Mouse (Mus musculus): ENCODE measurements at regions not wholly inside any gene's neighbourhood (a gene's known extent, or its start where the extent isn't known, plus 50 kb on each side); places are given as distances from the start of the nearest gene placed in this dataset.

- no peak for DNase-seq
Observed at GRCm38 (mm10) chr13:83731481-83732006, 227.7 kb downstream of the Mef2c start.

- no peak for DNase-seq
Observed at GRCm38 (mm10) chr13:83732283-83733121, 228.7 kb downstream of the Mef2c start.

GRCm38 (mm10) chr13:83733231-83733990 is 229.6 kb downstream of the Mef2c start:
- DNase-seq, result no peak

GRCm38 (mm10) chr13:83733991-83734610 is 230.3 kb downstream of the Mef2c start:
- DNase-seq, result no peak

- no peak for DNase-seq
Observed at GRCm38 (mm10) chr13:83734656-83735055, 230.8 kb downstream of the Mef2c start.

- DNase-seq, result no peak
Observed at GRCm38 (mm10) chr13:83735101-83735500, 231.3 kb downstream of the Mef2c start.

GRCm38 (mm10) chr13:83735631-83736475 is 232.0 kb downstream of the Mef2c start:
- DNase-seq, result no peak

- DNase-seq, result no peak
Observed at GRCm38 (mm10) chr13:83737031-83737825, 233.4 kb downstream of the Mef2c start.

GRCm38 (mm10) chr13:83737826-83738527 is 234.1 kb downstream of the Mef2c start:
- no peak for DNase-seq

GRCm38 (mm10) chr13:83738528-83738981 is 234.7 kb downstream of the Mef2c start:
- DNase-seq, result no peak

- DNase-seq, result no peak
Observed at GRCm38 (mm10) chr13:83739131-83739530, 235.3 kb downstream of the Mef2c start.

GRCm38 (mm10) chr13:83739541-83740061 is 235.8 kb downstream of the Mef2c start:
- DNase-seq, result no peak

- no peak for DNase-seq
Observed at GRCm38 (mm10) chr13:83740101-83740500, 236.3 kb downstream of the Mef2c start.

GRCm38 (mm10) chr13:83740771-83741170 is 236.9 kb downstream of the Mef2c start:
- DNase-seq, result no peak

GRCm38 (mm10) chr13:83741591-83742021 is 237.8 kb downstream of the Mef2c start:
- DNase-seq, result no peak

GRCm38 (mm10) chr13:83742102-83742501 is 238.3 kb downstream of the Mef2c start:
- DNase-seq, result no peak

- no peak for DNase-seq
Observed at GRCm38 (mm10) chr13:83742546-83742945, 238.7 kb downstream of the Mef2c start.

GRCm38 (mm10) chr13:83743381-83743780 is 239.5 kb downstream of the Mef2c start:
- no peak for DNase-seq

GRCm38 (mm10) chr13:83744110-83744752 is 240.4 kb downstream of the Mef2c start:
- no peak for DNase-seq

Data from thymus, postnatal 14 days (tissue).